Mouse (Mus musculus) MEL (cell line): ENCODE results near the gene Bnip1. TPM values are rescaled to one million over a fixed set of nuclear protein-coding genes. Genes with fewer than 3 reads are reported as not detected.
A peak's percentile ranks its signal among the peaks of the same experiment; 100 is the strongest.

Experiments
- DNase-seq: peaks from one replicate; pipeline ENCODE4 v3.0.0; 2011; ENCODE audit warnings: low read depth, low spot score
- H3K27ac ChIP-seq: 2 replicates; pipeline ENCODE4 v1.5.1; 2012; ENCODE audit warnings: low read depth, mild to moderate bottlenecking, control low read depth, low read length, moderate library complexity; ENCODE audit not compliant: control insufficient read depth
- H3K27me3 ChIP-seq, 2 experiments: fragments of 150-350 bp in 1 of 2; sonication (generic) in 1 of 2; 2 replicates each; pipeline ENCODE4 v1.6.1; 2012; ENCODE audit warnings: low read length in 2 of 2, mild to moderate bottlenecking in 2 of 2, improper control_type of control experiment in 1 of 2, moderate library complexity in 1 of 2; ENCODE audit not compliant: insufficient read depth in 2 of 2, control insufficient read depth in 1 of 2
- H3K36me3 ChIP-seq, 2 experiments: 2 replicates each; pipeline ENCODE4 v1.6.1; 2012 to 2014; ENCODE audit warnings: low read length in 2 of 2, improper control_type of control experiment in 1 of 2, inconsistent platforms in 1 of 2, mild to moderate bottlenecking in 1 of 2; ENCODE audit not compliant: insufficient read depth in 2 of 2, control insufficient read depth in 1 of 2
- H3K4me1 ChIP-seq, 2 experiments: fragments of 150-350 bp in 1 of 2; sonication (generic) in 1 of 2; 2 replicates each; pipeline ENCODE4 v1.6.1; 2012; ENCODE audit warnings: low read length in 2 of 2, improper control_type of control experiment in 1 of 2, mild to moderate bottlenecking in 1 of 2; ENCODE audit not compliant: insufficient read depth in 2 of 2, control insufficient read depth in 1 of 2
- H3K4me3 ChIP-seq, 2 experiments: fragments of 150-350 bp in 1 of 2; sonication (generic) in 1 of 2; 2 replicates each; pipeline ENCODE4 v1.5.1; 2012; ENCODE audit warnings: low read depth in 2 of 2, low read length in 2 of 2, mild to moderate bottlenecking in 2 of 2, moderate library complexity in 2 of 2, control low read depth in 1 of 2, improper control_type of control experiment in 1 of 2; ENCODE audit not compliant: control insufficient read depth in 1 of 2, insufficient read depth in 1 of 2
- H3K79me2 ChIP-seq: 2 replicates; pipeline ENCODE4 v1.6.1; 2012; ENCODE audit warnings: mild to moderate bottlenecking, low read length, moderate library complexity; ENCODE audit not compliant: control insufficient read depth, poor library complexity, insufficient read depth
- H3K9ac ChIP-seq: 2 replicates; pipeline ENCODE4 v1.6.1; 2012; ENCODE audit warnings: low read depth, mild to moderate bottlenecking, control low read depth, low read length, moderate library complexity; ENCODE audit not compliant: control insufficient read depth, poor library complexity, severe bottlenecking
- H3K9me3 ChIP-seq: fragments of 150-350 bp; sonication (generic); replicated peaks from 2 replicates; pipeline ENCODE4 v1.6.1; 2012; ENCODE audit warnings: mild to moderate bottlenecking, low read length, improper control_type of control experiment, moderate library complexity; ENCODE audit not compliant: insufficient read depth
- CHD1 ChIP-seq: IDR thresholded peaks from 2 replicates; pipeline ENCODE4 v1.6.1; 2012; ENCODE audit warnings: low read depth, mild to moderate bottlenecking, inconsistent platforms, low read length, improper control_type of control experiment
- CHD2 ChIP-seq: IDR thresholded peaks from 2 replicates; pipeline ENCODE4 v1.6.1; 2011; ENCODE audit warnings: low read length, improper control_type of control experiment
- E2F4 ChIP-seq: IDR thresholded peaks from 2 replicates; pipeline ENCODE4 v1.6.1; 2011; ENCODE audit warnings: low read depth, low read length, improper control_type of control experiment, borderline replicate concordance
- ELF1 ChIP-seq: IDR thresholded peaks from 2 replicates; pipeline ENCODE4 v1.6.1; 2014; ENCODE audit warnings: low read depth, mild to moderate bottlenecking, inconsistent platforms, low read length, improper control_type of control experiment, moderate library complexity
- GABPA ChIP-seq: IDR thresholded peaks from 2 replicates; pipeline ENCODE4 v1.6.1; 2012; ENCODE audit warnings: low read depth, mild to moderate bottlenecking, inconsistent platforms, low read length, improper control_type of control experiment, moderate library complexity
- GATA1 ChIP-seq: IDR thresholded peaks from 2 replicates; pipeline ENCODE4 v1.6.1; 2011; ENCODE audit warnings: low read depth, low read length, improper control_type of control experiment
- JUND ChIP-seq: IDR thresholded peaks from 2 replicates; pipeline ENCODE4 v1.6.1; 2011; ENCODE audit warnings: low read depth, mild to moderate bottlenecking, improper control_type of control experiment, low read length
- KAT2A ChIP-seq: conservative IDR thresholded peaks from 2 replicates; pipeline ENCODE4 v1.6.1; 2012; ENCODE audit warnings: low read depth, low read length, improper control_type of control experiment, inconsistent platforms
- MAX ChIP-seq: IDR thresholded peaks from 2 replicates; pipeline ENCODE4 v1.6.1; 2011; ENCODE audit warnings: low read length, improper control_type of control experiment
- NELFE ChIP-seq: IDR thresholded peaks from 2 replicates; pipeline ENCODE4 v1.6.1; 2011; ENCODE audit warnings: low read depth, low read length, improper control_type of control experiment
- NRF1 ChIP-seq: IDR thresholded peaks from 2 replicates; pipeline ENCODE4 v1.6.1; 2014; ENCODE audit warnings: low read depth, mild to moderate bottlenecking, inconsistent platforms, low read length, improper control_type of control experiment, moderate library complexity; ENCODE audit not compliant: poor library complexity, insufficient read depth, severe bottlenecking
- POLR2A ChIP-seq, 2 experiments: IDR thresholded peaks; 2 replicates each; pipeline ENCODE4 v1.6.1; 2011 to 2012; ENCODE audit warnings: low read length in 2 of 2, mild to moderate bottlenecking in 2 of 2, control low read depth in 1 of 2, improper control_type of control experiment in 1 of 2, low read depth in 1 of 2, moderate library complexity in 1 of 2; ENCODE audit not compliant: control insufficient read depth in 1 of 2, insufficient read depth in 1 of 2, poor library complexity in 1 of 2
- RCOR1 ChIP-seq: IDR thresholded peaks from 2 replicates; pipeline ENCODE4 v1.6.1; 2012; ENCODE audit warnings: low read depth, mild to moderate bottlenecking, inconsistent platforms, low read length, improper control_type of control experiment
- SIN3A ChIP-seq: IDR thresholded peaks from 2 replicates; pipeline ENCODE4 v1.6.1; 2012; ENCODE audit warnings: low read length, improper control_type of control experiment, inconsistent platforms
- SMC3 ChIP-seq: IDR thresholded peaks from 2 replicates; pipeline ENCODE4 v1.6.1; 2011; ENCODE audit warnings: low read depth, low read length, improper control_type of control experiment
- TBP ChIP-seq: IDR thresholded peaks from 2 replicates; pipeline ENCODE4 v1.8.0; 2011; ENCODE audit warnings: low read depth, low read length, improper control_type of control experiment
- USF2 ChIP-seq, 2 experiments: IDR thresholded peaks; 2 replicates each; pipeline ENCODE4 v1.6.1; 2011 to 2012; ENCODE audit warnings: improper control_type of control experiment in 2 of 2, low read length in 2 of 2, borderline replicate concordance in 1 of 2, inconsistent platforms in 1 of 2, low read depth in 1 of 2, mild to moderate bottlenecking in 1 of 2; ENCODE audit not compliant: insufficient read depth in 1 of 2
- ZC3H11A ChIP-seq: IDR thresholded peaks from 2 replicates; pipeline ENCODE4 v1.6.1; 2012; ENCODE audit warnings: low read depth, mild to moderate bottlenecking, inconsistent platforms, low read length, improper control_type of control experiment
- ZMIZ1 ChIP-seq: IDR thresholded peaks from 2 replicates; pipeline ENCODE4 v1.6.1; 2012; ENCODE audit warnings: low read depth, mild to moderate bottlenecking, inconsistent platforms, low read length, improper control_type of control experiment, moderate library complexity
- polyA plus RNA-seq, 2 experiments: library from polyadenylated mRNA; stranded (reverse) in 1 of 2; unstranded in 1 of 2; fragments of >175 nt in 1 of 2; fragments of >200 nt in 1 of 2; gene quantifications; 2 replicates each; pipeline versions ENCODE4 v1.2.1 to v1.2.4; 2012; ENCODE audit warnings: low replicate concordance in 2 of 2, low read depth in 1 of 2; ENCODE audit not compliant: insufficient read length in 2 of 2, insufficient read depth in 1 of 2, missing spikeins in 1 of 2
- total RNA-seq: library from RNA; depleted of rRNA; stranded (reverse); fragments of 300-350 nt; gene quantifications from 2 replicates; pipeline ENCODE4 v1.2.3, GENCODE M21; 2012

The Bnip1 gene
- total and polyA plus RNA-seq, 3 experiments, result 44.1 to 44.2 TPM; not detected in 1

- Histone ChIP-seq H3K4me3 (no peak overlapping the region), H3K9ac (no peak overlapping the region), H3K9me3 (no peaks in the 10 kb centered on the region), H3K79me2 (no peaks in the 10 kb centered on the region), H3K36me3 (peaks cover 3 to 7% of the 10 kb centered on the region in 2 experiments; a peak in 3 of 4 replicates), H3K4me1 (peaks cover 3 to 6% of the 10 kb centered on the region in 2 experiments; a peak in 2 of 4 replicates), H3K27me3 (no peaks in the 10 kb centered on the region)
- no peak for DNase-seq
- TF ChIP-seq SIN3A (no peak), ZMIZ1 (no peak), SMC3 (no peak), MAX (no peak), RCOR1 (no peak), E2F4 (no peak), USF2 (IDR thresholded peaks at IDR 0.05; ENCODE audit: borderline replicate concordance in 1 of 2, insufficient read depth in 1 of 2, low read depth in 1 of 2, low read length in 2 of 2) (no peak), NELFE (no peak), CHD2 (no peak), GABPA (no peak), GATA1 (no peak), NRF1 (no peak), CHD1 (no peak), TBP (no peak), JUND (no peak), KAT2A (no peak), POLR2A (IDR thresholded peaks at IDR 0.05; ENCODE audit: control insufficient read depth in 1 of 2, insufficient read depth in 1 of 2, low read depth in 1 of 2, low read length in 2 of 2, poor library complexity in 1 of 2) (no peak)
- TF ChIP-seq, all 39 proteins: peak for 0
- no peak overlapping the region for H3K27ac ChIP-seq
These were observed 11.2 kb downstream of the Bnip1 start for GRCm38 (mm10) chr17:26792096-26792495.

DNA sequence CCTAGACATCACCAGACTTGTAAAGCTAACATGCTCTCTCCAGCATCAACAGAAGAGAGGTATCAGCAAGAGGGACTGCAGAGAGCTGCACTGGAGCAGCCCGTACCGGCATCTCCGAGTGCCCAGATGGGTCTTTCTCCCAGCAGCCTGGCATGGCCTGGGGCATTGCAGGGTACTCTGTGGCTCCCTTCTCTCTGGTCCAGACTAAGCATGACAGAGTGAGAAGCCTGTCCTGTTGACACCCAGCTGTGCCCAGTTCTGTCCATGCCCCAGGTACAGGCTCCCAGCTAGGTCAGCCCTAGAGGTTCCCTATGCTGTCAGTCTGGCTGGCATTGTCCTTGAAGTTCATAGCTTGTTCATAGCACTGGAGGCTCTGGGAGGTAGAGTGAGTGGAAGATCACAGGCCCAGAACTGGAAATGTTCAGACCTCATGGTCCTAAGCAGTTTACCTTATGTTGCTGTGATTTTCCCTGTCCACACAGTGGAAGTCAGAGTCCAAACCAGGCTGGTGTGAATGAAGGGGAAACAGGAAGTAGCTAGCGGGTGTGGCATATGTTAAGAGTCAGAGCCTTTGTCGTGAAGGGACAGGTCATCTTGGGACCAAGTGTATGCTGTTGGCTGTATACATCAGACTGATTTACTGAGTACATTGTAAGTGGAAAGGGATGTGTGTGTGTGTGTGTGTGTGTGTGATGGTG, 12.4 kb downstream of the Bnip1 start:
- peak; percentile 37 for DNase-seq
- Histone ChIP-seq H3K4me3 (no peak overlapping the region), H3K9ac (no peak overlapping the region), H3K4me1 (peaks cover 3 to 6% of the 10 kb centered on the region in 2 experiments; a peak in 2 of 4 replicates), H3K27ac (no peak overlapping the region), H3K79me2 (no peaks in the 10 kb centered on the region), H3K36me3 (peaks cover 3 to 7% of the 10 kb centered on the region in 2 experiments; a peak in 3 of 4 replicates), H3K9me3 (no peaks in the 10 kb centered on the region), H3K27me3 (no peaks in the 10 kb centered on the region)
- TF ChIP-seq ZC3H11A (no peak), ELF1 (0 out of 2 replicates have a peak, but pooled peaks have one; percentile 23)
